Mouse (Mus musculus): ENCODE data around the gene Ssu2. TPM values are rescaled to one million over a fixed set of nuclear protein-coding genes. Genes with fewer than 3 reads are reported as not detected.

The Ssu2 gene
- polyA plus RNA-seq, 1 experiment from 2014 or later: 0.08 TPM

Other genes with a start within 250 kb of the Ssu2 start
- 1.1 and 1.6 TPM in 2 replicates for gene Lmcd1, start 114.3 kb downstream of the Ssu2 start, polyA plus RNA-seq (2015; fragmentation: Nextera tagmentation; extraction: Ambion mirVana)
- 0.31 and 0.36 TPM in 2 replicates for gene Cav3, start 71.5 kb upstream of the Ssu2 start, polyA plus RNA-seq (2015; fragmentation: Nextera tagmentation; extraction: Ambion mirVana)
- gene Oxtr, start 101.9 kb upstream of the Ssu2 start, polyA plus RNA-seq (2015; fragmentation: Nextera tagmentation; extraction: Ambion mirVana): not detected in 2 replicates